Mouse (Mus musculus) heart, embryonic 14.5 days (tissue): ENCODE results near the gene Rerg. TPM values are rescaled to one million over a fixed set of nuclear protein-coding genes. Genes with fewer than 3 reads are reported as not detected.
A peak's percentile ranks its signal among the peaks of the same experiment; 100 is the strongest.

Experiments
- ATAC-seq: fragments of 200-750 bp; cut with Nextera tagmentation; 2 replicates; pipeline ENCODE4 v1.8.0; 2017; ENCODE audit warnings: low read depth, moderate TSS enrichment; ENCODE audit not compliant: insufficient number of reproducible peaks, insufficient read depth, low FRiP score
- H3K27ac ChIP-seq, 2 experiments: fragments of 200-500 bp in 1 of 2; fragments of 300-500 bp in 1 of 2; sonication (generic) in 1 of 2; replicated peaks in 1 of 2; 2 replicates each; pipeline ENCODE4 v1.5.1; 2012 to 2014; ENCODE audit warnings: low read depth in 2 of 2, low read length in 2 of 2, control low read depth in 1 of 2, mild to moderate bottlenecking in 1 of 2, mixed read lengths in 1 of 2; ENCODE audit not compliant: control insufficient read depth in 1 of 2, insufficient read depth in 1 of 2
- H3K27me3 ChIP-seq: fragments of 300-500 bp; sonication (generic); 2 replicates; pipeline ENCODE4 v1.6.1; 2014; ENCODE audit warnings: mild to moderate bottlenecking, low read length, control low read depth; ENCODE audit not compliant: control insufficient read depth, insufficient read depth
- H3K36me3 ChIP-seq: fragments of 300-500 bp; sonication (generic); 2 replicates; pipeline ENCODE4 v1.6.1; 2014; ENCODE audit warnings: mild to moderate bottlenecking, control low read depth, low read length, mixed read lengths; ENCODE audit not compliant: control insufficient read depth, insufficient read depth
- H3K4me1 ChIP-seq, 2 experiments: fragments of 200-500 bp in 1 of 2; fragments of 300-500 bp in 1 of 2; sonication (generic) in 1 of 2; 2 replicates each; pipeline ENCODE4 v1.6.1; 2012 to 2014; ENCODE audit warnings: low read length in 2 of 2, control low read depth in 1 of 2, mixed read lengths in 1 of 2; ENCODE audit not compliant: control insufficient read depth in 2 of 2, insufficient read depth in 2 of 2
- H3K4me2 ChIP-seq: fragments of 300-500 bp; sonication (generic); 2 replicates; pipeline ENCODE4 v1.6.1; 2014; ENCODE audit warnings: mild to moderate bottlenecking, low read length
- H3K4me3 ChIP-seq, 2 experiments: fragments of 200-500 bp in 1 of 2; fragments of 300-500 bp in 1 of 2; sonication (generic) in 1 of 2; 2 replicates each; pipeline ENCODE4 v1.5.1; 2012 to 2014; ENCODE audit warnings: low read length in 2 of 2, mild to moderate bottlenecking in 2 of 2, control low read depth in 1 of 2, low read depth in 1 of 2, moderate library complexity in 1 of 2; ENCODE audit not compliant: control insufficient read depth in 1 of 2, insufficient read depth in 1 of 2
- H3K9ac ChIP-seq: fragments of 300-500 bp; sonication (generic); 2 replicates; pipeline ENCODE4 v1.6.1; 2014; ENCODE audit warnings: mild to moderate bottlenecking, low read length
- H3K9me3 ChIP-seq: fragments of 300-500 bp; sonication (generic); 2 replicates; pipeline ENCODE4 v1.6.1; 2016; ENCODE audit warnings: low read length, control low read depth; ENCODE audit not compliant: control insufficient read depth
- whole genome bisulfite sequencing: fragments of 180-500 bp; shearing (Covaris S2); extraction: QIAGEN DNeasy Blood & Tissue Kit; methylation state at CpG from one replicate; pipeline ENCODE4 v1.1.7; 2014; 5-methylcytosine and 5-hydroxymethylcytosine counted together
- polyA plus RNA-seq: library from polyadenylated mRNA; unstranded; fragments of >200 nt; fragmentation: Nextera tagmentation; extraction: Ambion mirVana; gene quantifications from 2 replicates; pipeline ENCODE4 v1.2.1, GENCODE M21; 2014

Gene Rerg
- polyA plus RNA-seq, 1 experiment from 2014 or later = 5.4 TPM

- Histone ChIP-seq H3K36me3 (no peaks in the 10 kb centered on the region), H3K9me3 (no peaks in the 10 kb centered on the region), H3K4me1 (peaks cover 16 to 19% of the 10 kb centered on the region in 2 experiments), H3K27me3 (no peaks in the 10 kb centered on the region), H3K4me2 (0 out of 2 replicates have a peak overlapping the region, but pooled peaks have one; percentile 31), H3K4me3 (no peak overlapping the region), H3K27ac (peak overlapping the region; percentile 43 to 64; a peak in 2 of 4 replicates), H3K9ac (no peak overlapping the region)
- ATAC-seq = peak; percentile 26; the same call in 1 of the 2 replicates
- WGBS = 31% methylated on average over 9 of the region's 9 CpGs
Measured at GRCm38 (mm10) chr6:137111266-137111813, 59.0 kb downstream of the Rerg start.

GRCm38 (mm10) chr6:137110778-137111174, 59.5 kb downstream of the Rerg start:
- Histone ChIP-seq H3K36me3 (no peaks in the 10 kb centered on the region), H3K9ac (no peak overlapping the region), H3K9me3 (no peaks in the 10 kb centered on the region), H3K27me3 (no peaks in the 10 kb centered on the region), H3K4me1 (peaks cover 16 to 19% of the 10 kb centered on the region in 2 experiments), H3K4me2 (peak overlapping the region; percentile 31), H3K27ac (peak overlapping the region; percentile 44 to 64; a peak in 3 of 4 replicates), H3K4me3 (no peak overlapping the region)
- 52% methylated on average over 6 of the region's 6 CpGs for WGBS
- no peak for ATAC-seq

- Histone ChIP-seq H3K4me2 (peak overlapping the region; percentile 31), H3K27me3 (no peaks in the 10 kb centered on the region), H3K9ac (no peak overlapping the region), H3K36me3 (no peaks in the 10 kb centered on the region), H3K4me3 (no peak overlapping the region), H3K9me3 (no peaks in the 10 kb centered on the region), H3K27ac (peak overlapping the region; percentile 44 to 64), H3K4me1 (peaks cover 16 to 19% of the 10 kb centered on the region in 2 experiments)
- ATAC-seq = no peak
- 68% methylated on average over 20 of the region's 20 CpGs for WGBS
Measured at GRCm38 (mm10) chr6:137109811-137110777, 60.2 kb downstream of the Rerg start.

- Histone ChIP-seq H3K27ac (no peak overlapping the region), H3K9ac (no peak overlapping the region), H3K9me3 (no peaks in the 10 kb centered on the region), H3K27me3 (no peaks in the 10 kb centered on the region), H3K4me2 (no peak overlapping the region), H3K4me1 (peaks cover 7 to 9% of the 10 kb centered on the region in 2 experiments), H3K36me3 (no peaks in the 10 kb centered on the region), H3K4me3 (no peak overlapping the region)
- no peak for ATAC-seq
- 51% methylated on average over 4 of the region's 4 CpGs for WGBS
Measured at GRCm38 (mm10) chr6:137105285-137105684, 65.0 kb downstream of the Rerg start.

GRCm38 (mm10) chr6:137102662-137103179, 67.6 kb downstream of the Rerg start:
- 40% methylated on average over 10 of the region's 10 CpGs for WGBS
- ATAC-seq = no peak
- H3K27me3 ChIP-seq = no peaks in the 10 kb centered on the region
- no peak overlapping the region for H3K27ac ChIP-seq
- H3K4me2 ChIP-seq = no peak overlapping the region
- H3K4me3 ChIP-seq = no peak overlapping the region
- H3K4me1 ChIP-seq = peaks cover 3 to 7% of the 10 kb centered on the region in 2 experiments
- H3K9me3 ChIP-seq = no peaks in the 10 kb centered on the region
- no peaks in the 10 kb centered on the region for H3K36me3 ChIP-seq
- H3K9ac ChIP-seq = no peak overlapping the region

GRCm38 (mm10) chr6:137101886-137102661, 68.2 kb downstream of the Rerg start:
- H3K4me2 ChIP-seq = no peak overlapping the region
- no peak for ATAC-seq
- no peak overlapping the region for H3K9ac ChIP-seq
- H3K9me3 ChIP-seq = no peaks in the 10 kb centered on the region
- 93% methylated on average over 7 of the region's 7 CpGs for WGBS
- no peak overlapping the region for H3K27ac ChIP-seq
- H3K36me3 ChIP-seq = no peaks in the 10 kb centered on the region
- H3K4me1 ChIP-seq = peaks cover 3 to 7% of the 10 kb centered on the region in 2 experiments
- no peak overlapping the region for H3K4me3 ChIP-seq
- H3K27me3 ChIP-seq = no peaks in the 10 kb centered on the region

GRCm38 (mm10) chr6:137100259-137100658, 70.0 kb downstream of the Rerg start:
- Histone ChIP-seq H3K27ac (no peak overlapping the region), H3K9ac (no peak overlapping the region), H3K9me3 (no peaks in the 10 kb centered on the region), H3K4me3 (no peak overlapping the region), H3K36me3 (no peaks in the 10 kb centered on the region), H3K4me2 (no peak overlapping the region), H3K27me3 (no peaks in the 10 kb centered on the region), H3K4me1 (peaks cover 3 to 7% of the 10 kb centered on the region in 2 experiments)
- 69% methylated on average over 2 of the region's 2 CpGs for WGBS
- ATAC-seq = no peak
